Mouse (Mus musculus): ENCODE data around the gene Sun5.

DNA sequence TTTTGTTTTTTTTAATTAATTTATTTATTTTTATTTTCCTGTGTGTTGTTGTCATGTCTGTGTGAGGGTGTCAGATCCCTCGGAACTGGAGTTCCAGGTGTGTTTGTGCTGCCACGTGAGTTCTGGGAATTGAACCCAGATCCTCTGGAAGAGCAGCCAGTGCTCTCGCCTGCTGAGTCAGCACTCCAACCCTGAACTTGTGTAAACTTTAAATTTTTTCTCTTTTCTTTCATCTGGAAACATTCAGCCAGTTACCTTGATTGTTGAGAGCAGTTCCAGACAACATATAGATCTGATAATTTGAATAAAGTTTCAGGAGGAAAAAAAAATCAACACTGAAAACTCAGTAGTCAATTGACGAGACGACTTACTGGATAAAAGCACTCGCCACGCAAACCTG, 42.2 kb downstream of the Sun5 start:
- TF ChIP-seq CTCF (conservative IDR thresholded peaks at IDR 0.05; ENCODE audit: insufficient read depth, insufficient read length, low read depth, low read length) (no peak), POLR2A (IDR thresholded peaks at IDR 0.05; ENCODE audit: low read depth, low read length) (no peak)
